Mouse (Mus musculus): ENCODE results near the gene Bex1.

Gene Bex1

GRCm38 (mm10) chrX:136171189-136172117, 43.9 kb downstream of the Bex1 start:
- peak; percentile 1 for DNase-seq

DNA sequence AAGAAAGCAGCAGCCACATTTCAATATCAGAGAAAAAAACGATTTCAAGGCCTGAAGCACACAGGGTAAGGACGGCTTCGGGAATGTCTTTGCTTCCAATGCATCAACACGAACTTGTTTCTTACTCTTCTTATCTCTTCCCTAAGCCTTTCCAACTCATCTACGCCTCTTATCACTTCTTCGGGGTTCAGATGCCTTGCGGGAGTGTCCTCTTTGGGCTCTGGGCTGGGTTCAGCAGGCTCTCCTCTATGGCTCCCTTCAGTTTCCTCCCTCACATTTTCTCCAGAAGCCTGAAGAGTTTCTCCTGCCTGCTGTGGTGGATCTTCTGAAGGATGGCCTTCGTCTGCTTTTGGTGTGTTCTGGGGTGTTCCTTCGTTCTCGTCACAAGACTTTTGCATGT, 44.7 kb downstream of the Bex1 start:
- no peak for DNase-seq
